Mouse (Mus musculus) forebrain, embryonic 13.5 days (tissue): Measurements from ENCODE around the gene Lemd2. TPM values are rescaled to one million over a fixed set of nuclear protein-coding genes. Genes with fewer than 3 reads are reported as not detected.

Source experiments
- ATAC-seq: fragments of 200-750 bp; cut with Nextera tagmentation; 2 replicates; pipeline ENCODE4 v1.8.0; 2017
- H3K27ac ChIP-seq: fragments of 300-500 bp; sonication (generic); 2 replicates; pipeline ENCODE4 v1.5.1; 2015; ENCODE audit warnings: inconsistent platforms, mild to moderate bottlenecking, moderate library complexity
- H3K27me3 ChIP-seq: fragments of 300-500 bp; sonication (generic); 2 replicates; pipeline ENCODE4 v1.6.1; 2015; ENCODE audit warnings: mild to moderate bottlenecking, inconsistent platforms
- H3K36me3 ChIP-seq: fragments of 300-500 bp; sonication (generic); 2 replicates; pipeline ENCODE4 v1.6.1; 2015; ENCODE audit warnings: mild to moderate bottlenecking, inconsistent platforms; ENCODE audit not compliant: poor library complexity, severe bottlenecking
- H3K4me1 ChIP-seq: fragments of 300-500 bp; sonication (generic); 2 replicates; pipeline ENCODE4 v1.6.1; 2015; ENCODE audit warnings: inconsistent platforms
- H3K4me2 ChIP-seq: fragments of 300-500 bp; sonication (generic); 2 replicates; pipeline ENCODE4 v1.6.1; 2015; ENCODE audit warnings: inconsistent platforms, mild to moderate bottlenecking, moderate library complexity
- H3K4me3 ChIP-seq: fragments of 300-500 bp; sonication (generic); 2 replicates; pipeline ENCODE4 v1.5.1; 2015; ENCODE audit warnings: mild to moderate bottlenecking, inconsistent platforms
- H3K9ac ChIP-seq: fragments of 300-500 bp; sonication (generic); 2 replicates; pipeline ENCODE4 v1.6.1; 2015; ENCODE audit warnings: mild to moderate bottlenecking, inconsistent platforms
- H3K9me3 ChIP-seq: fragments of 300-500 bp; sonication (generic); replicated peaks from 2 replicates; pipeline ENCODE4 v1.6.1; 2016; ENCODE audit warnings: inconsistent platforms
- WGBS: fragments of 180-500 bp; shearing (Covaris S2); methylation state at CpG from one replicate; pipeline ENCODE4 v1.1.7; 2015; 5-methylcytosine and 5-hydroxymethylcytosine counted together
- polyA plus RNA-seq: library from polyadenylated mRNA; unstranded; fragments of >200 nt; fragmentation: Nextera tagmentation; extraction: Ambion mirVana; gene quantifications from 2 replicates; pipeline ENCODE4 v1.2.1, GENCODE M21; 2015

Gene Lemd2
- polyA plus RNA-seq, 1 experiment from 2014 or later, result 14.6 TPM

DNA sequence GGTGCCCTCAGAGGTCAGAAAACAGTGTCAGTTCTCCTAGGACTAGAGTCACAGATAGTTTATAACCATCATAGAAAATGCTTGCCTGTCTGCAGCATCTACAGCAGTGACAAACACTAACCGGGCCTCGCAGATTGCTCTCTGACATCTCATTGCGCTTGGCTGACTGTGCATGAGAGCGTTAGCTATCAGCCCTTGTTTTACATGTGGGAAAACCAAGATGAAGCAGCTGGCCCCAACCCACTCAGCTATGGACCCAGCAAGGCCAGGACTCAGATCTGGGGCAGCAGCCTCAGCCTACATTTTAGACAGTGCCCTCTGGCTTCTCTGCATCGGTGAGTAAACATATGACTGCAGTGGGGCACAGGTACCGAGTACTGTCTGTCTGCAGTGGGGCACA is 19.6 kb upstream of the Lemd2 start:
- H3K36me3 ChIP-seq, result no peaks in the 10 kb centered on the region
- ATAC-seq, result no peak
- H3K9ac ChIP-seq, result no peak overlapping the region
- H3K4me2 ChIP-seq, result no peak overlapping the region
- 0 out of 2 replicates have a peak, but pooled peaks cover 6% of the 10 kb centered on the region for H3K9me3 ChIP-seq
- no peak overlapping the region for H3K4me3 ChIP-seq
- H3K27me3 ChIP-seq, result peaks cover 6% of the 10 kb centered on the region
- 80% methylated on average over 6 of the region's 6 CpGs for WGBS
- no peak overlapping the region for H3K27ac ChIP-seq
- H3K4me1 ChIP-seq, result peaks cover 52% of the 10 kb centered on the region

DNA sequence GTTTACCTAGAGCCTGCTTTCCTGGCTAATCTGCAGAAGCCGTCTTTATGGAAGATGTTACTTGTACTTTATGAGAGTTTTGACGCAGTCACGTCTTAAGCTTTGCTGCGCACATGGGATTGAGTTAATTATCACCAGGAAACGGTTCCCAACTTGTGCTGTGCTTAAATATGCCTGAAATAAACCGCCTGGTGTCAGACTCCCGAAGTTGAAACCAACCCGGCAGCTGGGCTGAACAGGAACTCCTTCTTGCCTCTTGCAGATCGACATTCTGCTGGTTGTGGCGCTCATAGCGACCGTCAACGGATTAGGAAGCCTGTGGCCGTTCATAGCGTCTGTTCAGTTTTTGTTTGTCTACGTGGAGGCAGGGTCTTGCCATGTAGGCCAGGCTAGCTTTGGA is 17.3 kb upstream of the Lemd2 start:
- Histone ChIP-seq H3K36me3 (no peaks in the 10 kb centered on the region), H3K27me3 (peaks cover 6% of the 10 kb centered on the region), H3K9me3 (0 out of 2 replicates have a peak, but pooled peaks cover 6% of the 10 kb centered on the region), H3K27ac (no peak overlapping the region), H3K4me2 (no peak overlapping the region), H3K4me3 (no peak overlapping the region), H3K4me1 (peaks cover 40% of the 10 kb centered on the region), H3K9ac (no peak overlapping the region)
- 89% methylated on average over 16 of the region's 16 CpGs for WGBS
- ATAC-seq, result no peak

DNA sequence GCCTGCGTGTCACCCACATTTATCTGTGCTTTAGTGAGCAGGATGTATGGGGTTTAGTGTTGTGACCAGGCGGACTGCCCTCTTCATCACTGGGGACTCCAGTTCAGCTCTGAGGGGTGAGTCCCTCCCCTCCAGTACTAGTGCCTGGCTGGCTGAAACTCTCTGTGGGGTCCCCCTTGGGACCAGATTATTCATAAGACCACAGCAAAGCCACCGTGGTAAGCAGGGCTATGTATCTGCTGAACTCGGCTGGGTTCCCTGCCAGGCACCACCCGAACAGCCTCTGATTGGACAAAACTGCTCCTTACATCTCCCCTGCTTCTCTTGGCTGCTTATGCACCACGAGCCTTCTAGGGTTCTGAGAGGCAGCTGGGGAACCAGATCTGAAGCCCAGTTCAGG is 14.6 kb upstream of the Lemd2 start:
- peaks cover 17% of the 10 kb centered on the region; the same call in 1 of the 2 replicates for H3K4me1 ChIP-seq
- no peak overlapping the region for H3K9ac ChIP-seq
- 0 out of 2 replicates have a peak, but pooled peaks cover 9% of the 10 kb centered on the region for H3K9me3 ChIP-seq
- no peak overlapping the region for H3K27ac ChIP-seq
- 46% methylated on average over 6 of the region's 6 CpGs for WGBS
- H3K4me2 ChIP-seq, result no peak overlapping the region
- peaks cover 10% of the 10 kb centered on the region; the same call in 1 of the 2 replicates for H3K27me3 ChIP-seq
- H3K4me3 ChIP-seq, result no peak overlapping the region
- no peaks in the 10 kb centered on the region for H3K36me3 ChIP-seq
- no peak for ATAC-seq

DNA sequence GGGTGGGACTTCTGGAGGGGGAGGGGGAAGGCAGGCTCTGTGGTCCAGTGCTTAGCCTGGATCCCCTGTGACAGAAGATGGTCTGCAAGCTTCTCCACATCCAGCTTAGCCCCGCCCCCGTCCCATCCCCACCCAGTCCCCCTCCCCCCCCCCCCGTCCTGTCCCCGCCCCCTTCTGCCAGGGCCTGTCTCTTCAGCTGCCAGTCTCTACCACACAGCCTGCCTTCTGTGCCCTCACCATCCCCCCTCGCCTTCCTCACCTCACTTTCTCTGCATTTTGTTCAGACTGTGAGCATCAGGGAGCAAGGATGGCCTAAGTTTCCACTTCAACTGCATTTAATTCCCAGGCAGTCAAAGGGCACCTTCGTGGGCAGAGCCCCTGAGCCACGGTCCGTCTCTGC is 14.1 kb upstream of the Lemd2 start:
- peaks cover 10% of the 10 kb centered on the region; the same call in 1 of the 2 replicates for H3K27me3 ChIP-seq
- H3K4me1 ChIP-seq, result peaks cover 15% of the 10 kb centered on the region; the same call in 1 of the 2 replicates
- WGBS, result 47% methylated on average over 6 of the region's 8 CpGs
- no peak overlapping the region for H3K27ac ChIP-seq
- no peak overlapping the region for H3K4me3 ChIP-seq
- no peak; the same call in 1 of the 2 replicates for ATAC-seq
- no peak overlapping the region for H3K4me2 ChIP-seq
- H3K9me3 ChIP-seq, result 0 out of 2 replicates have a peak, but pooled peaks cover 9% of the 10 kb centered on the region
- no peak overlapping the region for H3K9ac ChIP-seq
- no peaks in the 10 kb centered on the region for H3K36me3 ChIP-seq

DNA sequence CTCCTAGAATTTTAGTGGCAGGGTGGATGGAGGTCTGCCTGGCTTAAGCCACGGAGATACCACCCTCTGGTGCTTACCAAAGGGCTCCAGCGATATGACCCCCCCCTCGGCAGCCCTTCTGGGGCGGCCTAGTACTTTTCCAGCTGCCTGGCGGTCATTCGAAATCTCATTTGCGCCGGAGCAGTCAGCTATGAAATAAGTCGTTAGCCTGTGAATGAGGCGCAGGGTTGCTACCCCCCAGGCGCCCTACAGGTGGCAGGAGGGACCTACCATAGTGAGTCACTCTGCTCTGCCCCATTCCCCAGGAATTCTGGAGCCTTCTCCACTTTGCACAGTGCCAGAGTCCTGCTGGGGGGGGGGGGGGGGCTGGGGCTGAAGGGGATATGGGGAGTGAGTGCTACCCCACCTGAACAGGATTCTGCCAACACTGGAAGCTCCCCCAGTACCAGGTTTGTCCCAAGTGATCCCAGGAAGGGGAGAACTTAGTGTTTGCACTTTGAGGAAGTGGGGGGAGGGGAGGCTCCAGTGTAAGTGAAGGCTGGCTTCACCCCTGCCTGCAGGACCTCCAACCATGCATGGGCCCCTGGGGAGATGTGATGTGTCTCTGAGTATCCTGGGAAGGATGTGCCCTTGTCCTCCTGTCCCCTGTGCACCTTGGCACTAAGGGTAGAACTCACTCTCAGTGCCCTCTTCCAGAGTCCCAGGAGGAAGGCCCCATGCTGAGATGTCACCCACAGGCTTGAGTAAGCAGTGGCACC is 8.7 kb upstream of the Lemd2 start:
- H3K27me3 ChIP-seq, result peaks cover 40% of the 10 kb centered on the region
- peak overlapping the region; percentile 5; the same call in 1 of the 2 replicates for H3K4me2 ChIP-seq
- H3K36me3 ChIP-seq, result no peaks in the 10 kb centered on the region
- under 1% methylated on average over 11 of the region's 11 CpGs for WGBS
- peaks cover 15% of the 10 kb centered on the region for H3K4me1 ChIP-seq
- 0 out of 2 replicates have a peak, but pooled peaks cover 2% of the 10 kb centered on the region for H3K9me3 ChIP-seq
- H3K9ac ChIP-seq, result no peak overlapping the region
- H3K4me3 ChIP-seq, result no peak overlapping the region
- peak; percentile 70; the same call in 1 of the 2 replicates for ATAC-seq
- H3K27ac ChIP-seq, result no peak overlapping the region

DNA sequence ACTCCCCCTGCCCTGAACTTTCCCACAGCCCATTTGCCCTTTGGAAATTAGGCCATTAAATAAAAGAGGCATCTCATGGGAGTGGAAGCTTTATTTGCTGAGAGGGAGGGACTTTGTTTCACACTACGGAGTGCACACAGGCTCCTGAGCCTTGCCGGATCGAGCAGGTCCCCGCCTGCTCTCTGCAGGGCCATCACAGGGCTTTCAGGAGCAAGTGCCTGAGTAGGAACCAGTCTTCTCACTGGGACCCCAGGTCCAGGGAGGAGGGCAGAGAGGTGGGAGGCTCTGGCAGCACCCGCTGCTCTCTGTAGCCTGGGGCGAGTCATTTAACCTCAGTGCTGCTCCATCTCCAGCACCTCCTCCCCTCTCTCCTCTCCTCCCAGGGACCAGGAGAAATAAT is 7.7 kb upstream of the Lemd2 start:
- 0 out of 2 replicates have a peak, but pooled peaks cover 2% of the 10 kb centered on the region for H3K9me3 ChIP-seq

DNA sequence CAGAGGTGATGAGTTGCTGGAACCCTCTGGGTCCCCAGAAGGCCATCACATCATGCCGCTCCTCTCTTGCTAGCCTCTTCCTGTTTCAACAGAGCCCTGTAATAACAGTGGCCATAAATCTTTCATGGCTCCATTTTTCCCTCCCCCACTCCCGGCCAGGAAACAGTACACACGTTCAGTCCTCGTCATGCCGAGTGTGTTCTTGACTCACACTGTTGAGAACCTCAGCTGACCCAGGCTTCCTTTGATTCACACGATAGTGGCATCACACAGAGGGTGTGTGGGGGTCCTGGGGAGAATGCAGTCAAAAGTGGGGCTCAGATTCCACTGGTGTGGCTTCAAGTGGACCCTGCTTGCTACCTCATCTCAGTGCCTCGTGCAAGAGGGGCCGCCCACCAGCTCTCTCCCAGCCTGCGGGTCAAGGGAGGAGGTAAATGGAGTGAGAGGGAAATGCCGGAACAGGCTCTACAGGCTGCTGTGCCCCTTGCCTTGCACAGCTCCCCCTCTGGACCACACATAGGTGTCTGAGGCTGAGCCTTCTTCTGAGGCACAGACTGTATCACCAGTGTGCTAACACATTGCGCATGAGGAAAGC is 2.9 kb upstream of the Lemd2 start:
- H3K4me3 ChIP-seq, result no peak overlapping the region
- no peak overlapping the region for H3K27ac ChIP-seq
- WGBS, result 76% methylated on average over 11 of the region's 11 CpGs
- peaks cover 3% of the 10 kb centered on the region for H3K36me3 ChIP-seq
- no peaks in the 10 kb centered on the region for H3K9me3 ChIP-seq
- H3K4me2 ChIP-seq, result no peak overlapping the region
- H3K4me1 ChIP-seq, result peaks cover 32% of the 10 kb centered on the region
- H3K27me3 ChIP-seq, result peaks cover 24% of the 10 kb centered on the region
- no peak for ATAC-seq
- H3K9ac ChIP-seq, result no peak overlapping the region

More for the DNA sequence above, 7.7 kb upstream of the Lemd2 start:
- WGBS, result 38% methylated on average over 6 of the region's 6 CpGs
- Histone ChIP-seq H3K36me3 (no peaks in the 10 kb centered on the region), H3K4me2 (no peak overlapping the region), H3K27ac (no peak overlapping the region), H3K9ac (no peak overlapping the region), H3K4me3 (no peak overlapping the region), H3K4me1 (peaks cover 13% of the 10 kb centered on the region), H3K27me3 (peaks cover 35% of the 10 kb centered on the region)
- no peak for ATAC-seq

DNA sequence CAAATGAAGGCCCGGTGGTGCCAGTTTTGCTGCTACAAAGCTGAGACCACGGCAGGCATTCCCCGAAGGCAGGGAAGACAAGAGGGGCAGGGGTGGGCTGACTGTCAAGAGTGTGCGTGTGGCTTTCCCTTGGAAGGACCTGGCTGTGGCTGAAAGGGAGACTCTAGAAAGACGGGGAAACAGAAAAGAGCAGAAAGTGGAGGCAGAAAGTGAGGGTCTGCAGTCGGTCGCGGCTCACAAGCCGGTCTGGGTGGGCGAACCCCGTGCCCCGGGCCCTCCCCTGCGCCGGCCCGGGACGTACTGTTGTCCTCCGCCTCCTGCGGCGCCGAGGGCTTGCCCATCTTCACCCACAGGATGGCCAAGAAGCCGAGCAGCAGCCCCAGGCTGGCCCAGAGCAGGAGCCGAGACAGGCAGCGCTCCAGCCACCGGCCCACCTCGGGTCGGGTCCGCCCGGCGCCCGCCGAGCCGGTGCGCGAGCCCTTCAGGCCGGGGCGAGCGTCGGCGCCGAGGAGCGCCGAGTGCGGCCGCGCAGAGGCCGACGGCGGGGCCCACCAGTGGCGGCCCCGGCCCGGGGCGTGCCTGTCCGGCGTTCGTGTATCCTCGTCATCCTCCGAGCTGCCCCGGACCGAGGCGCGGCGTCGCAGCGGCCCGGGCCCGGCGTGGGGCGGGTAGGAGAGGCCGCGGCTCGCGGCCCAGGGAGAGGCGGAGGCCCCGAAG is 753 bp downstream of the Lemd2 start:
- WGBS, result 0% methylated on average over 70 of the region's 74 CpGs
- peak; percentile 64 for ATAC-seq
- H3K9ac ChIP-seq, result peak overlapping the region; percentile 99
- H3K27me3 ChIP-seq, result no peaks in the 10 kb centered on the region
- peaks cover 39% of the 10 kb centered on the region for H3K36me3 ChIP-seq
- no peaks in the 10 kb centered on the region for H3K9me3 ChIP-seq
- H3K4me3 ChIP-seq, result peak overlapping the region; percentile 72
- H3K4me1 ChIP-seq, result peaks cover 28% of the 10 kb centered on the region
- H3K27ac ChIP-seq, result peak overlapping the region; percentile 93
- peak overlapping the region; percentile 92 for H3K4me2 ChIP-seq

DNA sequence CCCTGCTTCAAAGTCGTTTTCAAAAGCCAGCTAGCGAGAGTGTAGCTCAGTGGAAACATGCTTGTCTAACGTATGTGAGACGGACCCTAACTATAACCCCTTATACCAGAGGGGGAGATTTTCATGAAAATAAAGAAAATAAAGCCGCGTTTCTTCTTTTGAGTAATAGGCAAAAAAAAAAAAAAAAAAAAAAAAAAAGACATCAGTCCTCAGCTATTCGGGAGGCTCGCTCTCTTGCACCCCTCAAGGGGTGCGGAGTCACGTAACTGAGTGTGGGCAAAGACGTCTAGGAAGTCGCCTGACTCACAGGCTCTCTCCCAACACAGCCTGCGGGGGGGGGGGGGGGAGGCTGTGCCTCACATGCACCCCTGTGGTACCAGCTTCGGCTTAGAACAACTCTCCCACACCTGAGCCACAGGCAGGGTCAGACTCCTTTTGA is 1.3 kb downstream of the Lemd2 start:
- Histone ChIP-seq H3K27me3 (no peaks in the 10 kb centered on the region), H3K4me1 (peaks cover 28% of the 10 kb centered on the region), H3K4me3 (peak overlapping the region; percentile 72), H3K27ac (peak overlapping the region; percentile 93), H3K36me3 (peaks cover 45% of the 10 kb centered on the region), H3K9me3 (no peaks in the 10 kb centered on the region), H3K4me2 (peak overlapping the region; percentile 92), H3K9ac (peak overlapping the region; percentile 99)
- no peak for ATAC-seq
- 42% methylated on average over 14 of the region's 14 CpGs for WGBS

DNA sequence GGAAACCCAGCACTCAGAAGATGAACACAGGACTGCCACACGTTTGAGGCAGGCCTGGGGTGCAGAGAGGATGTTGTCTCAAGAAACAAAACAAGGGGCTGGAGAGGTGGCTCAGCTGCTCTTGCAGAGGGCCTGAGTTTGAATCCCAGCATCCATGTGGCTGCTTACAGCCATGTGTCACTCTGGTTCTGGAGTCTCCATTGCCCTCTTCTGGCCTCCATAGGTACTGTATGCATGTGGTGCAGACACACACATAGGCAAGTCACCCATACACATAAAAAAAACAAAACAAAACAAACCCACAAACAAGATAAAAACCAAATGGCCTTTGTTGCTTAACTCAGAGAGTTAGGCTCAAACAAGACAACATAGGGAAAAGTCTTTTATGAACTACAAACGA is 2.3 kb downstream of the Lemd2 start:
- 88% methylated on average over 2 of the region's 2 CpGs for WGBS
- H3K9ac ChIP-seq, result no peak overlapping the region
- H3K27me3 ChIP-seq, result no peaks in the 10 kb centered on the region
- H3K27ac ChIP-seq, result no peak overlapping the region
- no peak for ATAC-seq
- peaks cover 31% of the 10 kb centered on the region for H3K4me1 ChIP-seq
- no peaks in the 10 kb centered on the region for H3K9me3 ChIP-seq
- H3K4me2 ChIP-seq, result 0 out of 2 replicates have a peak overlapping the region, but pooled peaks have one; percentile 92
- no peak overlapping the region for H3K4me3 ChIP-seq
- peaks cover 54% of the 10 kb centered on the region for H3K36me3 ChIP-seq

DNA sequence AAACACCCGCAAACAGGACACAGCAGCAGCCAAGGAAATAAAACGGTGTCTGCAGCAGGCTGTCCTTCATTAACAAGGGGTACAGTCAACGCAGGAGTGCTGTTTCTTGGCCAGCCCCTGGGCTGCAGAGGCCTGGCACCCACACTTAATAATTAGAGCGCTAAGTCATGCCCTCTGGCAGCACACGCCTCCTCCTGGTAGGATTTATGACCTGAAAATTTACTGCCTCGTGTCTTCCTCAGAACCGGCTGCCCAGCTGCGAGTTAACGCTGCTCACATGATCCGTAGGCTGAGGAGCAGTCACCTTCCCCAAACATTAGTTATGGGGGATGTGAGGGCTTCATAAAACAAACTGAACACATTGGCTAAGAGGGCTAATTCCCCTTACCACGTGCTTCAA is 3.5 kb downstream of the Lemd2 start:
- Histone ChIP-seq H3K9me3 (no peaks in the 10 kb centered on the region), H3K9ac (no peak overlapping the region), H3K4me1 (peaks cover 39% of the 10 kb centered on the region), H3K27me3 (no peaks in the 10 kb centered on the region), H3K36me3 (peaks cover 64% of the 10 kb centered on the region), H3K27ac (no peak overlapping the region), H3K4me3 (no peak overlapping the region), H3K4me2 (no peak overlapping the region)
- WGBS, result 84% methylated on average over 11 of the region's 11 CpGs
- ATAC-seq, result no peak

DNA sequence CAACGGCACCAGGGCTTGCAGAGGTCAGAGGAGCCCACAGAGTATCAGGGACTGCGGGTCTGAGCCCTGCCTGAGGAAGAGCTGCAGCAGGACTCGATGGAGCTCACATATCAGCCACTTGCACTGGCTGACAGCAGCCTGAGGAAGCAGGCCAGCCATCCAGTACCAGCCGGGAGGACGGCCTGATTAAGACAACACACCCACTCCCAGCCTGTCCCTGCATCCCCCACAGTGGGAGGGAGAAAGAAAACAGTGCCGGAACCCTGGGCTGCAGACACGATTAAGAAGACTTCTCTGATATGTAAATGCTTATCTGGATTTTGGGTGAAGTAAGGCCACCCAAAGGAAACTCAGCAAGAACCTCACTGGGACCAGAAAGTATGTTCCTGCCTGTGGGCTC is 4.4 kb downstream of the Lemd2 start:
- H3K27me3 ChIP-seq, result no peaks in the 10 kb centered on the region
- no peak overlapping the region for H3K4me2 ChIP-seq
- WGBS, result 77% methylated on average over 7 of the region's 7 CpGs
- H3K9ac ChIP-seq, result no peak overlapping the region
- H3K27ac ChIP-seq, result no peak overlapping the region
- no peak overlapping the region for H3K4me3 ChIP-seq
- H3K4me1 ChIP-seq, result peaks cover 39% of the 10 kb centered on the region
- no peaks in the 10 kb centered on the region for H3K9me3 ChIP-seq
- H3K36me3 ChIP-seq, result peaks cover 73% of the 10 kb centered on the region
- no peak for ATAC-seq
